Mouse (Mus musculus): ENCODE measurements around the gene Pex6. TPM values are rescaled to one million over a fixed set of nuclear protein-coding genes. Genes with fewer than 3 reads are reported as not detected.

Pex6 gene
- polyA plus RNA-seq, 1 experiment from 2014 or later, result 24.6 TPM

- Histone ChIP-seq H3K4me3 (replicated peaks; ENCODE audit: low read length) (peak overlapping the region; percentile 72), H3K27ac (ENCODE audit: low read length) (peak overlapping the region; percentile 84), H3K36me3 (ENCODE audit: control insufficient read depth, insufficient read depth) (peaks cover 17% of the 10 kb centered on the region), H3K9ac (replicated peaks; ENCODE audit: low read depth, low read length) (peak overlapping the region; percentile 65), H3K27me3 (replicated peaks; ENCODE audit: control insufficient read depth, insufficient read depth, low read length) (no peaks in the 10 kb centered on the region), H3K9me3 (ENCODE audit: control insufficient read depth, low read length) (no peaks in the 10 kb centered on the region), H3K4me2 (ENCODE audit: low read length) (peak overlapping the region; percentile 81), H3K4me1 (replicated peaks; ENCODE audit: control insufficient read depth, insufficient read depth, low read length) (peaks cover 27% of the 10 kb centered on the region)
- peak; percentile 49 for ATAC-seq
- WGBS, result under 1% methylated on average over 34 of the region's 34 CpGs
These were observed 31.2 kb upstream of the Pex6 start for GRCm38 (mm10) chr17:46679843-46680759.

GRCm38 (mm10) chr17:46680760-46681373 lies 30.4 kb upstream of the Pex6 start, which contains the start of gene Klhdc3:
TSS of gene Klhdc3 (minus strand) at chr17:46680914.
- ATAC-seq, result peak; percentile 98
- Histone ChIP-seq H3K4me3 (replicated peaks; ENCODE audit: low read length) (peak within 1 kb of the TSS; percentile 72), H3K9ac (replicated peaks; ENCODE audit: low read depth, low read length) (peak within 1 kb of the TSS; percentile 65), H3K27ac (ENCODE audit: low read length) (peak within 1 kb of the TSS; percentile 84), H3K27me3 (replicated peaks; ENCODE audit: control insufficient read depth, insufficient read depth, low read length) (no peaks in the 10 kb centered on the region), H3K36me3 (ENCODE audit: control insufficient read depth, insufficient read depth) (peaks cover 16% of the 10 kb centered on the region), H3K4me2 (ENCODE audit: low read length) (peak within 1 kb of the TSS; percentile 91), H3K9me3 (ENCODE audit: control insufficient read depth, low read length) (no peaks in the 10 kb centered on the region), H3K4me1 (replicated peaks; ENCODE audit: control insufficient read depth, insufficient read depth, low read length) (peaks cover 27% of the 10 kb centered on the region)
- WGBS, result 0% methylated on average over 49 of the region's 49 CpGs

GRCm38 (mm10) chr17:46681466-46682118 lies 29.7 kb upstream of the Pex6 start:
- ATAC-seq, result no peak; the same call in 1 of the 2 replicates
- WGBS, result 24% methylated on average over 12 of the region's 12 CpGs
- Histone ChIP-seq H3K9ac (replicated peaks; ENCODE audit: low read depth, low read length) (peak overlapping the region; percentile 59), H3K4me3 (replicated peaks; ENCODE audit: low read length) (peak overlapping the region; percentile 72), H3K36me3 (ENCODE audit: control insufficient read depth, insufficient read depth) (peaks cover 15% of the 10 kb centered on the region), H3K4me1 (replicated peaks; ENCODE audit: control insufficient read depth, insufficient read depth, low read length) (peaks cover 27% of the 10 kb centered on the region), H3K27me3 (replicated peaks; ENCODE audit: control insufficient read depth, insufficient read depth, low read length) (no peaks in the 10 kb centered on the region), H3K27ac (ENCODE audit: low read length) (0 out of 2 replicates have a peak overlapping the region, but pooled peaks have one; percentile 60), H3K9me3 (ENCODE audit: control insufficient read depth, low read length) (no peaks in the 10 kb centered on the region), H3K4me2 (ENCODE audit: low read length) (peak overlapping the region; percentile 91)

GRCm38 (mm10) chr17:46682654-46683389 lies 28.4 kb upstream of the Pex6 start:
- WGBS, result 82% methylated on average over 16 of the region's 16 CpGs
- Histone ChIP-seq H3K9me3 (ENCODE audit: control insufficient read depth, low read length) (no peaks in the 10 kb centered on the region), H3K27ac (ENCODE audit: low read length) (no peak overlapping the region), H3K27me3 (replicated peaks; ENCODE audit: control insufficient read depth, insufficient read depth, low read length) (no peaks in the 10 kb centered on the region), H3K9ac (replicated peaks; ENCODE audit: low read depth, low read length) (no peak overlapping the region), H3K4me2 (ENCODE audit: low read length) (no peak overlapping the region), H3K36me3 (ENCODE audit: control insufficient read depth, insufficient read depth) (peaks cover 21% of the 10 kb centered on the region), H3K4me1 (replicated peaks; ENCODE audit: control insufficient read depth, insufficient read depth, low read length) (peaks cover 27% of the 10 kb centered on the region), H3K4me3 (replicated peaks; ENCODE audit: low read length) (no peak overlapping the region)
- no peak for ATAC-seq

GRCm38 (mm10) chr17:46685913-46686312 lies 25.4 kb upstream of the Pex6 start:
- Histone ChIP-seq H3K9ac (replicated peaks; ENCODE audit: low read depth, low read length) (no peak overlapping the region), H3K4me1 (replicated peaks; ENCODE audit: control insufficient read depth, insufficient read depth, low read length) (peaks cover 9% of the 10 kb centered on the region), H3K27me3 (replicated peaks; ENCODE audit: control insufficient read depth, insufficient read depth, low read length) (no peaks in the 10 kb centered on the region), H3K4me3 (replicated peaks; ENCODE audit: low read length) (no peak overlapping the region), H3K4me2 (ENCODE audit: low read length) (no peak overlapping the region), H3K9me3 (ENCODE audit: control insufficient read depth, low read length) (no peaks in the 10 kb centered on the region), H3K36me3 (ENCODE audit: control insufficient read depth, insufficient read depth) (peaks cover 21% of the 10 kb centered on the region), H3K27ac (ENCODE audit: low read length) (no peak overlapping the region)
- WGBS, result 93% methylated on average over 6 of the region's 6 CpGs
- no peak for ATAC-seq

- H3K4me3 ChIP-seq (replicated peaks; ENCODE audit: low read length), result no peak overlapping the region
- ATAC-seq, result no peak
- H3K27me3 ChIP-seq (replicated peaks; ENCODE audit: control insufficient read depth, insufficient read depth, low read length), result no peaks in the 10 kb centered on the region
- peaks cover 11% of the 10 kb centered on the region for H3K36me3 ChIP-seq (ENCODE audit: control insufficient read depth, insufficient read depth)
- 94% methylated on average over 12 of the region's 12 CpGs for WGBS
- no peak overlapping the region for H3K4me2 ChIP-seq (ENCODE audit: low read length)
- H3K4me1 ChIP-seq (replicated peaks; ENCODE audit: control insufficient read depth, insufficient read depth, low read length), result no peaks in the 10 kb centered on the region
- no peak overlapping the region for H3K27ac ChIP-seq (ENCODE audit: low read length)
- H3K9ac ChIP-seq (replicated peaks; ENCODE audit: low read depth, low read length), result no peak overlapping the region
- no peaks in the 10 kb centered on the region for H3K9me3 ChIP-seq (ENCODE audit: control insufficient read depth, low read length)
These were observed 20.6 kb upstream of the Pex6 start for GRCm38 (mm10) chr17:46690665-46691064.

- Histone ChIP-seq H3K36me3 (ENCODE audit: control insufficient read depth, insufficient read depth) (peaks cover 6% of the 10 kb centered on the region), H3K9ac (replicated peaks; ENCODE audit: low read depth, low read length) (no peak overlapping the region), H3K4me2 (ENCODE audit: low read length) (no peak overlapping the region), H3K4me1 (replicated peaks; ENCODE audit: control insufficient read depth, insufficient read depth, low read length) (no peaks in the 10 kb centered on the region), H3K27ac (ENCODE audit: low read length) (no peak overlapping the region), H3K4me3 (replicated peaks; ENCODE audit: low read length) (no peak overlapping the region), H3K27me3 (replicated peaks; ENCODE audit: control insufficient read depth, insufficient read depth, low read length) (no peaks in the 10 kb centered on the region), H3K9me3 (ENCODE audit: control insufficient read depth, low read length) (no peaks in the 10 kb centered on the region)
- 98% methylated on average over 2 of the region's 2 CpGs for WGBS
- no peak for ATAC-seq
These were observed 19.9 kb upstream of the Pex6 start for GRCm38 (mm10) chr17:46691390-46691789.

- H3K27me3 ChIP-seq (replicated peaks; ENCODE audit: control insufficient read depth, insufficient read depth, low read length), result no peaks in the 10 kb centered on the region
- H3K27ac ChIP-seq (ENCODE audit: low read length), result no peak overlapping the region
- H3K9ac ChIP-seq (replicated peaks; ENCODE audit: low read depth, low read length), result no peak overlapping the region
- H3K4me3 ChIP-seq (replicated peaks; ENCODE audit: low read length), result no peak overlapping the region
- no peaks in the 10 kb centered on the region for H3K9me3 ChIP-seq (ENCODE audit: control insufficient read depth, low read length)
- no peak for ATAC-seq
- H3K4me2 ChIP-seq (ENCODE audit: low read length), result no peak overlapping the region
- no peaks in the 10 kb centered on the region for H3K4me1 ChIP-seq (replicated peaks; ENCODE audit: control insufficient read depth, insufficient read depth, low read length)
- WGBS, result 76% methylated on average over 1 of the region's 1 CpGs
- peaks cover 2% of the 10 kb centered on the region; the same call in 1 of the 2 replicates for H3K36me3 ChIP-seq (ENCODE audit: control insufficient read depth, insufficient read depth)
These were observed 16.7 kb upstream of the Pex6 start for GRCm38 (mm10) chr17:46694517-46695063.
